Mouse (Mus musculus): ENCODE data around the gene Rbfox3. TPM values are rescaled to one million over a fixed set of nuclear protein-coding genes. Genes with fewer than 3 reads are reported as not detected.

The Rbfox3 gene
- polyA plus RNA-seq, 1 experiment, result 0.19 TPM

DNA sequence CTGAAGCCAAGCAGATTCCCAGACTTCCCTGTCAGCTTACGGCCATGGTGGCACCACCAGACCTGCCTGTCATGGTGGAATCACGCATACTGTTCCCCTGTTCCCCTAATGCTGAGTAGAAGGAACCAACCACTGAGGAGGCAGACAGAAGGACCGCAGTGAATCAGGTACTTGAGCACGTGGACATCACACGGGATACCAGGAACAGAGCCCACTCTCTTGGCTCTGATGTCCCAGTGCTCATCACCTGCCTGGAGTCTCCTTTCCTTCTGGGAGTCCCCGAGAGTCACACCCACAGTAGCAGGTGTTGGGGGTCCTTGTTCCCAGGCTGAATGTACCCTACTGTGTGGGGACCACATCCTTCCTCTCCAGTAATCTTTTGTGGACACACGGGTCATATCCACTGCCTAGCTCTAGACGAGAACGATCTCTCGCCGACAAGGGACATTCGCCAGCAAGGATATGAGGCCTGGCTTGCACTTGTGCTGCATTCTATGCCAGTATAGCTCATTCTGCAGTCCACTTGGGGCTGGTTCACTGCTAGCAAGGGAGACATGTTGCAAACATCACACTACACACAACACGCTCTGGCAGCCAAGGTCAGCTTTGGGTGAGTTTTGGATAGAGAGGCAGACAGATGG lies 32.7 kb downstream of the Rbfox3 start:
- Histone ChIP-seq H3K27ac (ENCODE audit: insufficient read depth, low read depth, low read length) (no peak overlapping the region), H3K36me3 (ENCODE audit: control insufficient read depth, insufficient read depth, low read length) (no peaks in the 10 kb centered on the region), H3K27me3 (ENCODE audit: control insufficient read depth, insufficient read depth, low read length) (no peaks in the 10 kb centered on the region), H3K4me1 (ENCODE audit: control insufficient read depth, insufficient read depth, insufficient read length, low read length) (no peaks in the 10 kb centered on the region), H3K4me3 (ENCODE audit: low read depth, low read length) (no peak overlapping the region)
- 91% methylated on average over 13 of the region's 13 CpGs for WGBS
- TF ChIP-seq CTCF (IDR thresholded peaks at IDR 0.05; ENCODE audit: extremely low read depth, insufficient read length, insufficient replicate concordance, low read depth, low read length) (no peak), POLR2A (IDR thresholded peaks at IDR 0.05; ENCODE audit: low read depth, low read length) (no peak)

DNA sequence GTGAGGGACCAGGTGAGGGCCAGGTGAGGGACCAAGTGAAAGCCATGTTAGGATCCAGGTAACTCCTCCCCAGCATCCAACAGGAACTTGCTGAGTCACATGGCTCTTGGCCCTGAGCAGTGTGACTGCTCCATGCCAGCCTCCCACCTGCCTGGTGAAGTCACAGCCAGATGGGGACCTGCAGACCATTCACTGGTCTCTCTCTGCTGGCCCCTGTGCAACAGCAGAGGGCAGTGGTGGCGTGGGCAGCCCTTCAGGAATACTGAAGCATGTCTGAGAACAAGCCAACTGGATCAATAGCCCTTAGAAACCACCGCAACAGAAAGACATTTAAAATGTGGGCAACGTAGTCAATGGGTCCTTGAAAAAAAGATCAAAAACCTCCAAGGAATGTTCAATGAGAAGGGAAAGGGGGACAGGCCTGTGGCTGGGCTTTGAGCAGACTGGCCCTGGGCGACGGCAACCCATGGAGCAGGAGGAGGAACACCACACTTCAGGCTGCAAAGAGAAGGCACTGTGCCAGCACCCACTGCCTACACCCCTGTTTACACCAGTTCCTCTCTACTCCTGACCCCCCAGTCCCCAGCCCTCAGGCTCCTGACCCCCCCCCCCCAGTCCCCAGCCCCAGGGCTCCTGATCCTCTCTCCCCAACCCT lies 36.0 kb downstream of the Rbfox3 start:
- Histone ChIP-seq H3K27me3 (ENCODE audit: control insufficient read depth, insufficient read depth, low read length) (no peaks in the 10 kb centered on the region), H3K27ac (ENCODE audit: insufficient read depth, low read depth, low read length) (no peak overlapping the region), H3K36me3 (ENCODE audit: control insufficient read depth, insufficient read depth, low read length) (no peaks in the 10 kb centered on the region), H3K4me3 (ENCODE audit: low read depth, low read length) (no peak overlapping the region), H3K4me1 (ENCODE audit: control insufficient read depth, insufficient read depth, insufficient read length, low read length) (no peaks in the 10 kb centered on the region)
- TF ChIP-seq CTCF (IDR thresholded peaks at IDR 0.05; ENCODE audit: extremely low read depth, insufficient read length, insufficient replicate concordance, low read depth, low read length) (no peak), POLR2A (IDR thresholded peaks at IDR 0.05; ENCODE audit: low read depth, low read length) (no peak)
- 57% methylated on average over 5 of the region's 5 CpGs for WGBS

DNA sequence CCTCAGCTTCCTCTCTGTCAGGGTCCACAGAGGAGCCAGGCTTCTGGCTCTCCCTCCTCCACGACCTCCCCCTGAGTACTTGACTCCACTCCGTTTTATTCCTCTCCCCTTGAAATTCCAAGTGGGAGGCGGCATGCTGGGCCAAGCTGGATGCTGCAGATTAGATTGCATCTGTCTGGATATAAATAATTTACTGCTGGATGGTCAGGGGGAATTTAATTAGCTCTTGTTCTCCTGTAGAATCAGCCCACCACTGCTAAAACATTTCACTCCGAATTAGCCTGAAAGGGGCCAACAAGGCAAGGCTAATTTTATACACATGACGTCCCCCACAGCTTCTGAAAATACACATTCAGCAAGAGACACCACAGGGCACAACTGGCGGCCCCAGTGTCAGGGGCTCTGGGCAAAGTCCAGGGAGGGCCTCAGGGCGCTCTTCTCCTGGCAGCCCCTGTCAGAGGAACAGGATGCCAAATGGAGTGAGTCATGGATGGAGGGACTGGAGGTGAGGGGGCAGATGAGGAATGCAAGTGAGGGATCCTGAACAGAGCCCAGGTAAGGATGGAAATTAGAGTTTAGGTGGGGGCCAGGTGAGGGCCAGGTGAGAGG lies 36.8 kb downstream of the Rbfox3 start:
- Histone ChIP-seq H3K27me3 (ENCODE audit: control insufficient read depth, insufficient read depth, low read length) (no peaks in the 10 kb centered on the region), H3K36me3 (ENCODE audit: control insufficient read depth, insufficient read depth, low read length) (no peaks in the 10 kb centered on the region), H3K27ac (ENCODE audit: insufficient read depth, low read depth, low read length) (no peak overlapping the region), H3K4me1 (ENCODE audit: control insufficient read depth, insufficient read depth, insufficient read length, low read length) (no peaks in the 10 kb centered on the region), H3K4me3 (ENCODE audit: low read depth, low read length) (no peak overlapping the region)
- 50% methylated on average over 7 of the region's 7 CpGs for WGBS
- TF ChIP-seq POLR2A (IDR thresholded peaks at IDR 0.05; ENCODE audit: low read depth, low read length), result no peak
- no peak for TF ChIP-seq CTCF (IDR thresholded peaks at IDR 0.05; ENCODE audit: extremely low read depth, insufficient read length, insufficient replicate concordance, low read depth, low read length)

DNA sequence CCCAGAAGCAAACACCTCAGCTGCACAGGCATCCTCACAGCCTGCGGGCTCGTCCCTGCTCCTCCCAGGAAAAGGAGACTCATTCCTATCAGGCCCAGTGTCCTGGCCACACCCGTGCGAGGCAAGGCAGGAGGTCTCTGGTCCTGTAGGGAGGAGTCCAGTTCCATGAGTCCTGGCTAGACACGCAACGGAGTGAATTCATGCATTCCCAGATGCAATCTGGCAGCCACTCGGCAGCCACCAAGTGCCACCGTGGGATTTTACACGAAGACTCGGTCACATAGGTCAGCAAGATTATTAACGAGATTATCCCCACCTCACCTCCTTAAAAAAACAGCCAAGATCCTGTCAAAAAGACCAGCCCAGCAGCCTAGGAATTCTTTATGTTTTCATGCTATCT lies 37.4 kb downstream of the Rbfox3 start:
- H3K27ac ChIP-seq (ENCODE audit: insufficient read depth, low read depth, low read length), result no peak overlapping the region
- 60% methylated on average over 11 of the region's 11 CpGs for WGBS
- H3K27me3 ChIP-seq (ENCODE audit: control insufficient read depth, insufficient read depth, low read length), result no peaks in the 10 kb centered on the region
- H3K36me3 ChIP-seq (ENCODE audit: control insufficient read depth, insufficient read depth, low read length), result no peaks in the 10 kb centered on the region
- no peaks in the 10 kb centered on the region for H3K4me1 ChIP-seq (ENCODE audit: control insufficient read depth, insufficient read depth, insufficient read length, low read length)
- TF ChIP-seq CTCF (IDR thresholded peaks at IDR 0.05; ENCODE audit: extremely low read depth, insufficient read length, insufficient replicate concordance, low read depth, low read length) (no peak), POLR2A (IDR thresholded peaks at IDR 0.05; ENCODE audit: low read depth, low read length) (no peak)
- no peak overlapping the region for H3K4me3 ChIP-seq (ENCODE audit: low read depth, low read length)

DNA sequence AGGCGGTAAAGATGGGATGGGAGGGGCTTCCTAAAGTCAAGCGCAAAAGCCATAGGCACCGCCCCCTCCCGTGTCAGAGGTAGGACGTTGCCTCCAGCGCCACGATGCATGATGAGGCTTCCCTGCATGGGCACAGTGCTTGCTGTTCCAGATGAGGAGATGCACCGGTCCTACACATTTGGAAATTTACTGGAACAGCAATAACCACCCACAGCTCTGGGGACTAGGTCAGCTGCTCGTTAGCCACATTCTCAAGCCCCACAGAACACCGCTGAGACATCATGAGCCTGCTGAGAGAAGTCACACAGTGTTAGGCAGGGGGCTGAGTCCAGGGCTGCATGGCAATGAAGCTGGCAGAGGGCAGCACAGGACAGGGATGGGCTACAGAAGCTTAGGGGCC lies 39.9 kb downstream of the Rbfox3 start:
- H3K36me3 ChIP-seq (ENCODE audit: control insufficient read depth, insufficient read depth, low read length), result no peaks in the 10 kb centered on the region
- WGBS, result 76% methylated on average over 10 of the region's 10 CpGs
- TF ChIP-seq POLR2A (IDR thresholded peaks at IDR 0.05; ENCODE audit: low read depth, low read length) (no peak), CTCF (IDR thresholded peaks at IDR 0.05; ENCODE audit: extremely low read depth, insufficient read length, insufficient replicate concordance, low read depth, low read length) (no peak)
- H3K27me3 ChIP-seq (ENCODE audit: control insufficient read depth, insufficient read depth, low read length), result no peaks in the 10 kb centered on the region
- H3K4me3 ChIP-seq (ENCODE audit: low read depth, low read length), result no peak overlapping the region
- no peak overlapping the region for H3K27ac ChIP-seq (ENCODE audit: insufficient read depth, low read depth, low read length)
- H3K4me1 ChIP-seq (ENCODE audit: control insufficient read depth, insufficient read depth, insufficient read length, low read length), result no peaks in the 10 kb centered on the region

DNA sequence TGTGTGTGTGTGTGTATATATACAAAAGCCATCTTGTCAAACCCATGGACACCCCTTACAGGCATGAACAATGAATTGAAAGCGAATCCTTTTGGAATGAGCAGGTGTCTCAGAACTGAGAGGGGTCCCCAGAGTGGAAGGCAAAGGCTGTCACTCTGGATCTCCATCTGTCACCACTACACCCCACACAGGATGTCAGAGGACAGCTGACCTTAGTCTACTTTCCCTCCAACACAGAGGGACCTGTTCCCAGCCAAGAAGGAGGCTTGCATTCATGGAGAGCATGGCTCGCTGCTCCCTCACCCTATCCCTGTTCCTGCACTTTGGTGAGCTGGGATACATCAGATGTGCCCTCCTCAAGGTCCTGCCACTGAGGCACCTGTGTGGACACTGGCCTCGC lies 48.0 kb downstream of the Rbfox3 start:
- H3K36me3 ChIP-seq (ENCODE audit: control insufficient read depth, insufficient read depth, low read length), result no peaks in the 10 kb centered on the region
- no peak for TF ChIP-seq POLR2A (IDR thresholded peaks at IDR 0.05; ENCODE audit: low read depth, low read length)
- TF ChIP-seq CTCF (IDR thresholded peaks at IDR 0.05; ENCODE audit: extremely low read depth, insufficient read length, insufficient replicate concordance, low read depth, low read length), result no peak
- no peak overlapping the region for H3K27ac ChIP-seq (ENCODE audit: insufficient read depth, low read depth, low read length)
- 87% methylated on average over 3 of the region's 3 CpGs for WGBS
- H3K4me1 ChIP-seq (ENCODE audit: control insufficient read depth, insufficient read depth, insufficient read length, low read length), result no peaks in the 10 kb centered on the region
- H3K27me3 ChIP-seq (ENCODE audit: control insufficient read depth, insufficient read depth, low read length), result no peaks in the 10 kb centered on the region
- H3K4me3 ChIP-seq (ENCODE audit: low read depth, low read length), result no peak overlapping the region

DNA sequence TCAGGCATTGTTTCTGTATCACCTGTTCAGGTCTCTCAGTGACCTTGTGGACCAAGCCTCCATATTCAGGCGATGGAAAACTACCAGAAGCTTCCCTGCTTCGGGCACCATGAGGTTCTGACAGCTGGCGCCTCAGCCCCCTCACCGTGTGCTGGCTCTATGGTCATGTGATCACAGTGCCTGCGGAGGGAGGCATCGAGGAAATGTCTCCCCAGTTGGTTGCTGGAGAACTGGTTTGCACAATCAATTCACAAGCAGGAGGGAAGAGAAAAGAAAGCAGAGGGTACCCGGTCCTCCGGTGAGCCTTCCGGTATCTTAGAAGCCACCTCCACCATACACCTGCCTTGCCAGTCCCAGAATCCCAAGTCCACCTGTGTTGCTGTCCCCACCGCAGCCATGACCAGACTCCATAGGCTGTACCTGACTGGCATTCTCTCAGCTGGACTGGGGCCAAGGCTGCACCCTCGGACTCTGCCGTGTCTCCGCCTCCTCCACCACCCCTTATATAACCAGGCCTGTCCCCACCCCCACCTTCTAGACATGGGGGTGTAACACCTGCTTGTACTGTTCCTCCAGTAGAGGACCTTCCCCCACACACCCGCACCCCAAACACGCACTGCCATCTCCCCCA lies 49.5 kb downstream of the Rbfox3 start:
- Histone ChIP-seq H3K36me3 (ENCODE audit: control insufficient read depth, insufficient read depth, low read length) (no peaks in the 10 kb centered on the region), H3K4me1 (ENCODE audit: control insufficient read depth, insufficient read depth, insufficient read length, low read length) (no peaks in the 10 kb centered on the region), H3K27me3 (ENCODE audit: control insufficient read depth, insufficient read depth, low read length) (no peaks in the 10 kb centered on the region), H3K27ac (ENCODE audit: insufficient read depth, low read depth, low read length) (no peak overlapping the region), H3K4me3 (ENCODE audit: low read depth, low read length) (no peak overlapping the region)
- TF ChIP-seq POLR2A (IDR thresholded peaks at IDR 0.05; ENCODE audit: low read depth, low read length) (no peak), CTCF (IDR thresholded peaks at IDR 0.05; ENCODE audit: extremely low read depth, insufficient read length, insufficient replicate concordance, low read depth, low read length) (no peak)
- 34% methylated on average over 15 of the region's 15 CpGs for WGBS

Data from small intestine, adult 2 months (tissue).